Mouse (Mus musculus) layer of hippocampus, postnatal 10 days (tissue): ENCODE measurements at regions not wholly inside any gene's neighbourhood (a gene's known extent, or its start where the extent isn't known, plus 50 kb on each side); places are given as distances from the start of the nearest gene placed in this dataset.

Experiments
- DNase-seq, 2 experiments: peaks; one replicate each; pipeline ENCODE4 v3.0.0; 2021; ENCODE audit warnings: low spot score in 2 of 2

DNA sequence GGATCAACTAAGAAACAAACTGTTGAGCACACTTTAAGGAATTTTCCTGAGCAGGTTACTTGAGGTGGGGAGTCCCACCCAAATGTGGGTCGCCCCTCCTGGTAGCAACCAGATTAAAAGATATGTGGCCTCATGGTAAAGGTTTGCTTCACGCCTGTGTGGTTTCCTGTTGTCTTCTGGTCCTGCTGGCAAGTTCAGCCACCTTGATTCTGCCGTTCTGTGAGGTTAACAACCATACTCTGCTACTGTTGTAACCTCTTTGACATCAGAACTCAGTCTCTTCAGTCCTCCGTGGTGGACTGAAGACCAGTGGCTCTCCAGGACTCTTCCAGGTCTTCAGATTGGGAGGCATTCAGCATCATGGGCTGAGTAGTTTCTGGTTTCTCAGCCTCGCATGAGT is 127.1 kb upstream of the Sp4 start:
- no peak for DNase-seq

- DNase-seq: no peak
These were observed 114.7 kb upstream of the Sp4 start for GRCm38 (mm10) chr12:118415956-118416355.

- no peak for DNase-seq
These were observed 110.7 kb upstream of the Sp4 start for GRCm38 (mm10) chr12:118411767-118412430.

GRCm38 (mm10) chr12:118410917-118411316 is 109.7 kb upstream of the Sp4 start:
- DNase-seq: no peak

- no peak for DNase-seq
These were observed 103.9 kb upstream of the Sp4 start for GRCm38 (mm10) chr12:118405135-118405534.

DNA sequence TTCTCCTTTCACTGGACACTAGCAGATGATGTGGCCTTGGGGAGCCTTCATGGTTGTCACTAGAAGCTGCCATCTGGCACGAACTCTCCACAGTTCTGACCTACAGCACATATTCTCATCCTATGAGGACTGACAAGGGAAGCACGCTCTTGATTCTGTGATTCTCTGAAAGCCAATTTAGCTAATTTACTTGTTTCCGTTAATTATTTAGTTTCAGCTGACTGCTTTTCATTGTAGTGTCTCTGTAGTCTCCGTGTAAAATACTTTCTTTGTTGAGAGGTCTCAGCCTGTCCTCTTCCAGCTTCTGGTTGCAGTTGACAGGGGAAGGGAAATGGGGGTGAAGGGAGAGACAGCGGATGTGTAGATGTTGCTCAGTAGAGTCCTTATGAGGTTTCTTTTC is 102.9 kb upstream of the Sp4 start:
- DNase-seq: no peak

- DNase-seq: no peak
These were observed 102.4 kb upstream of the Sp4 start for GRCm38 (mm10) chr12:118403519-118404087.

DNA sequence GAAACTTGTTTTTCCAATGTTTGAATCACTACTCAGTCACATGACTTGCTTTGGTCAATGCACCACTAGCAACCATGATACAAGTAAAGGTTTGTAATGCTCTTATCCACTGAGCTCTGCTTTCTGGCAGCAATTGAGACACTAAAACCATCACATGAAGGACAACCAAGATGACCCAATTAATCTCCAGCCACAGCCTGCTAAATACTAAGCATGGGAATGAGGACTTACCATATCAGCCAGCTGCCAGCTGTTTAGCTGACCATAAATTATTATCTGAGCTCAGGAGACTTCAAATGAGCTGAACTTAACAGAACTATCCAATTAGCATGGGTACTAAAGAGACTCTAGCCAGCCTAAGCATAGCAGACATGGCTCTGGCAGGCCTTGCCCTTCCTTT is 100.1 kb upstream of the Sp4 start:
- DNase-seq: no peak

GRCm38 (mm10) chr12:118391654-118392053 is 90.4 kb upstream of the Sp4 start:
- no peak for DNase-seq

DNA sequence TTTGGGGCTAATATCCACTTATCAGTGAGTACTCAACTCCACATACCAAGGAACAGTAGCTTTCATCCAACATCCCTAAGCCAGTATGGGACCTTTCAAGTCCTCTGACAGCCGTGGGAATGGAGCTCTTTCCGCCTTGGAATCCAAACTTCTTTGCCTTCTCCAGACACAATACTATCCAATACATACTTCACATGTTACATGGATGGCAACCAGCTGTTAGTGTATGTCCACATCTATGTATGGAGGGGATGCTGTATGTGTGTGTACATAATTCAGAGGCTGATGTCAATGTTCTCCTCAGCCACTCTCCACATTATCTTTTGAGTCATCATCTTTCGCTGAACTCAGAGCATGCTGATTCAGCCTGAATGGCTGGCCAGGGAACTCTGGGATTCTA is 79.8 kb upstream of the Sp4 start:
- no peak for DNase-seq

GRCm38 (mm10) chr12:118377898-118378297 is 76.7 kb upstream of the Sp4 start:
- no peak for DNase-seq

DNA sequence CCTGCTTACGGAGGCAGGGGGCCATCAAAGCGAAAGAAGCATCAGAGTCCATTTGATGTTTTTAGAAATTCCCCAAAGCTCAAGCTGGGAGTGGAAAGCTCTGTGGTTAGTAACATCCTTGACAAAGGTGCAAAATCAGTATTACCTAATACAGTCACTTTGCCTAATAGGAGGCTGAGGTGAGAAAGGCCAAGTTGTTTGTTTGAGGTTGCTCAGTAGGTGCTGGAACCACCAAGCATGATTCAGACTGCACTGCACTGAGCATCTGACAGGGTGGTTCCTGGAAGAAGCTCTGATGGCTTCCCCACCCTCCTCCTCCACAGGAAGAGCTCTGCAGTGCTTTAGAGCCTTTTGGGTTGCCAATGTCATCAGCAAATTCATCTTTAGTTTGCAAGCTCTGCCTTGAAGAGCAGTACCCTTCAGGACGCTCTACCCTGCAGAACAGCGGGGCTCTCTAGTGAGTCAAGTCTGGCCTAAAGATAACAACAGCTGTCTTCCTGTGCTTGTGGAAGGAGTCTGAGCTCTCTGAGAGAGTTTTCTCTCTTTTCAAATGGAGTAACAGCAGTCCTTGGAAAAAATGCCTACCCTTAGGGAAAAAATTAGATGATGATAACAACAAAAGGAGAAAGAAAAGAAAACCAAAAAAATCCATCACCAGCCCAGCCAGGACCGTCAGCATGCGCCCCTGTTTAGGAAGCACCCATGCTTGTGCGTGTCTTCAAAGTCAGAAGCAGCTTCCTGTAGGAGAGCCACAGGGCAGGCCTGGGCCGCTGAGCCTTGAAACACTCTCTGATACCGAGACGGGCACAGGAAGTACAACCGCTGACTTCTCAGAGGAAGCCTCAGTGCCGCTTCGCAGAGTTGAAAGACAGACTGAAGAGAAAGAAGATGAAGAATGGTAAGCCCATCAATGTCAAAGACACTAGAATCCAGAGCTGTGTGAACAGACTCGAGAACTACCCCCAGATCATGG is 75.6 kb upstream of the Sp4 start:
- no peak for DNase-seq

DNA sequence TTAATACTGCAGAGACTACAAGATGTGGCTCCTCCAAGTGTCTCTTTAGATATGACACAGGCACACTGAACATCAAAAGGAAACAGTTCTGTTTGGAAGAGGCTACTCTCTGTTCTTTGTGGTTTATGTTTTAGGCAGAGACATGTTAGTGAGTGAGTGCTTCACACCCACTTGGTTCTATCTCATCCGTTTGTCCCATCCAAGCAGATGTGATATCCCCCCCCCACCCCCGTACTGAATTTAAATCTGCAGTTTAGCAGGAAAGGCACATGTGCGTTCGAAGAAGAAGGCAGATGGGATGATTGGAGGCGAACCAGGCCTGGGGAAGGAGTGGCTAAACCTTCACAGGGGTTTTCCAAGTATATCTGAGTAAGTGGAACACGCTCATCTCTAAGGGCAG is 72.0 kb upstream of the Sp4 start:
- DNase-seq: no peak

GRCm38 (mm10) chr12:118371905-118372304 is 70.7 kb upstream of the Sp4 start:
- no peak for DNase-seq

DNA sequence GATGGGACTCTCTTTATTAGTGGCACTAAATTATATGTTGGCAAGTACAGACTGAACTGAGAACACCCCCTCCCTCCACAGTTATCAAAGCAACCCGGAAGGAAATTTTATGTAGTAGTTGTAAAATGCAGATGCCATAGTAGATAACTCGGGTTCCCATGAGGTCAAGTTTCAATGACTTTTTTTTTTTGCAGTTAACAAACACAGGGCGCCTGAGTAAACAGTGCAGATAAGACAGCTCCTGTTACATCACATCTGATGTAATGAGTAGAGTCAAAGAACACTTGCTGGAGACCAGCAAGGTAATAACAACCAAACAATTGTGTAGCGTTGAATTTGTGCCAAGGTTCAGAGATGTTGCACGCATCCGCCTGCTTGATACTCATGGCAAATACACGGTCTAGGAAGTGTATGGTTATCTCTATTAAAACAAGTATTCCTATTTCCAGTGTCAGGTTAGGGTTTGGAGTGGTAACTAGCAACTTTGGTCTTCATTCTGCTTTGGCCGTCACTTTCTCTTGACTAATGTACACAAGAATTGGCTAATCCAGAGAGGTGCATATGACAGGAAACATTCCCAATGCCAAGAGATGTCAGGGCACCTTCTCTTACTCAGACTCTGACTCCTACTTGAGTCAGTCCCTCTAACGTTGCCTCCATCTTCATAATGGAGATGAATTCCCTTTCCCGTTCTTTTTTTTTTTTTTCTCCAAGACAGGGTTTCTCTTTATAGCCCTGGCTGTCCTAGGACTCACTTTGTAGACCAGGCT is 66.3 kb upstream of the Sp4 start:
- DNase-seq: no peak

GRCm38 (mm10) chr12:118352866-118353265 is 51.6 kb upstream of the Sp4 start:
- DNase-seq: no peak

GRCm38 (mm10) chr12:118351421-118351820 is 50.2 kb upstream of the Sp4 start:
- DNase-seq: no peak
